Mouse (Mus musculus) bone marrow, adult 2 months (tissue): ENCODE results near the gene Trpc1.

Source experiments
- CTCF ChIP-seq: fragments of 200-500 bp; IDR thresholded peaks from 2 replicates; pipeline ENCODE4 v1.5.1; 2011; ENCODE audit warnings: low read length, control low read depth; ENCODE audit not compliant: control insufficient read depth, insufficient read depth
- POLR2A ChIP-seq: fragments of 200-500 bp; IDR thresholded peaks from 2 replicates; pipeline ENCODE4 v1.6.1; 2011; ENCODE audit warnings: low read depth, mild to moderate bottlenecking, control low read depth, low read length, borderline replicate concordance; ENCODE audit not compliant: control insufficient read depth

GRCm38 (mm10) chr9:95679966-95680365, 70.2 kb downstream of the Trpc1 start:
- no peak for TF ChIP-seq POLR2A
- no peak for TF ChIP-seq CTCF
